Mouse (Mus musculus) ES-Bruce4 (cell line): ENCODE data around the gene Setd4.

Source experiments
- CTCF ChIP-seq: IDR thresholded peaks from one replicate; pipeline ENCODE4 v1.8.1; 2011; ENCODE audit warnings: low read depth, low read length
- EP300 ChIP-seq: IDR thresholded peaks from 2 replicates; pipeline ENCODE4 v1.6.1; 2011; ENCODE audit warnings: low read depth, low read length; ENCODE audit not compliant: insufficient read depth
- POLR2A ChIP-seq: IDR thresholded peaks from one replicate; pipeline ENCODE4 v1.8.1; 2011; ENCODE audit warnings: low read length; ENCODE audit not compliant: insufficient read depth

- TF ChIP-seq CTCF = no peak
- TF ChIP-seq POLR2A = no peak
- no peak for TF ChIP-seq EP300
These were observed 31.5 kb downstream of the Setd4 start for GRCm38 (mm10) chr16:93572383-93572782.
